Mouse (Mus musculus): Measurements from ENCODE around the gene Slc9a3r1.

Gene Slc9a3r1

DNA sequence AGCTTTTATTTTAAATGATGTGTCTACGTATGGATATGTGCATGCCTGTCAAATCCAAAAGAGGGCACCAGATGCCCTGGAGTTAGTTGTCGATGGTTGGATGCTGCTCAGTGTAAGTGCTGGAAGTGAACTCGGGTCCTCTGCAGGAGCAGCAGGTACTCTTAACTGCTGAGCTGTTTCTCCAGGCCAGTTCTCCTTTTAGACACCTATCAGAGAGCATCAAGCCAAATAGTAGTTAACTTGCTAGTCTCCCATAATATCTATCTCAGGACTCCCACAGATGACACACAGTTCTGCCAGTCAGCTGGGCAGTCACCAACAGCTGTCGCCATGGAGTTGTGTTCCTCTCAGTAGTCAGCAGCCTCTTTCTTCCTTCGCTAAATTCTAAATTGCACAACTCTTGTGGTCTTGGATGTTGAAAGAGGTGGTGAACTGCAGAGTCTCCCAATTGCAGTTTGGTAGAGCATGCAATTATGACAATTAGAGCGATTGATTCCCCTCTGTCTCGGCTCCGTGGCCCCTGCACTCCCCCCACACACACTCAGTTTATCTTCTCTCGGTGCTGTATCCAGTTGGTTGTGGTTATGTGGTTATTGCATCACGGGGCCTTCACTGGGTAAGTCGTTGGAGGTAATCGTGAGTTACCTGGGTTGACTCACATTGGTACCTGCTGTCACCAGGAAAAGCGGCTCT is 25.5 kb downstream of the Slc9a3r1 start:
- DNase-seq (ENCODE audit: low spot score in 2 of 2) = no peak

DNA sequence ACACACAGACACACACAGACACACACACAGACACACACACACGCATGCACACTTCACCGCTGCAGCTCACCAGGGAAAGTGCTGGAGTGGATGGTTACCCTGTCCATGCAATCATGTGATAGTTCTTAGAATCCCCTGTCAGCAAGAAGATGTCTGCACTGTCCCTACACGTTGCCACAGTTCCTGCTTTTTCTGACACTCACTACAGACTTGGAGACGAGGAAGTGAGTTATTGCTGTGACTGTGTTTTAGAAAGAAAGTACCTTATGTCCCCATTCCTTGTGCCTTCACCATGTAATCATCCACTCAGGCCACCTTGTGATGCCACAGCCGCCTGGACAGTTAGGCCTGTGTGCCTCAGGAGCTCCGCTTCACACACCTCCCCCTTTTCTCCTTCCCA is 26.2 kb downstream of the Slc9a3r1 start:
- no peak for DNase-seq (ENCODE audit: low spot score in 2 of 2)

DNA sequence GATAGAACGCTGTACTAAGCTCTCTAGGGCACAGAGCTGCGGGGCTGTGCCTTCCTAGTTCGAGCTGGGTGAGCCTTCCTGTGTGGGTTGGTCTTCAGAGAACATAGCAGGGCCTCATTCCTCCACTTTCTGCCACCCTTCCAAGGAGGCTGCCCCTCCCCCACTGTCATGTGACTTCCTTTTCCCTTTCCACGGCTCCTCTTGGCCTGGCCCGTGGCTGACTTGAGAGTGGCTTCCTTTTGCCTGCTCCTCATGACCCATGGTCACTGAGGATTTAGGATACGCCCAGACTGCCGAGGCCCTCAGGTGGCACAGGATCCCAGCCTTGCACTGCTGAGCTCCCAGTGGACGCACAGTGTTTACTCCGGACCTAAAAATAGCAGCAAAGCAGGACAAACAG is 29.0 kb downstream of the Slc9a3r1 start:
- peak; percentile 63 to 72 for DNase-seq (ENCODE audit: low spot score in 2 of 2)

DNA sequence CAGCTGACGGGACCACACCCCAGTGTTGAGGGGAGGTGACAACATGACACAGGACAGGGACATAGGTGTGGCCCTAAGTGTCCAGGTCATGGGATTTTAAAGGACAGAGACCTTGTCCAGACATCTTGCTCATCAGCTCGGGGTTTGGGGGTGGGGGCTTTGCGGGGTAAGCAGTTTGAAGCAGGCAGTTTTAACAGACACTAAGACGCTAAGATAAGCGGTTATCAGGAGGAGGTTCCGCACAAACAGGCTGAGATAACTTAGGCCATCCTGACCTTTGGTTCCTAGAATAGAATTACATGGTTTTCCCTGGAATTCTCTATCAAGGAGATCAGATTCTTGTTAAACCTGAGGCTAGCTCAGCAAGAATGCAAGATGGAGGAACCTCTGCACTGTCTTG is 31.6 kb downstream of the Slc9a3r1 start:
- DNase-seq (ENCODE audit: low spot score in 2 of 2) = no peak

DNA sequence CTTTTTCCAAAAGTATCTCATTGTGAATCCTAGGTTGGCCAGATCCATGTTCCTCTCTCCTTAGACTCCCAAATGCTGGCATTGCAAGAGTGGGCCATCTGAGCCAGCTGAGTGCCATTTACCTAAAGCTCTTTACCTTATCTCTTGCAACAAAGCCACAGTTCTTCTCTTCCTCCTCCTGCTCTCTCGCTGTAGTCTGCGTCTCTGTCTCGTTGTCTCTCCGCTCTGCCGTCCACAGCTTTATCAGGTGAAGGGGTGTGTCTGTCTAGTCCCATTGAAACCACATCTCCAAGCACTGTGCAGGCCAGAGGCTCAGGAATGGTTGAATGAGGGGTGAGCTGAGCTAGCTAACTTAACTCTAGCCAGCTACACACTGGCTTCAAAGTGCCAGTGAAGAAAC is 32.8 kb downstream of the Slc9a3r1 start:
- no peak for DNase-seq (ENCODE audit: low spot score in 2 of 2)

DNA sequence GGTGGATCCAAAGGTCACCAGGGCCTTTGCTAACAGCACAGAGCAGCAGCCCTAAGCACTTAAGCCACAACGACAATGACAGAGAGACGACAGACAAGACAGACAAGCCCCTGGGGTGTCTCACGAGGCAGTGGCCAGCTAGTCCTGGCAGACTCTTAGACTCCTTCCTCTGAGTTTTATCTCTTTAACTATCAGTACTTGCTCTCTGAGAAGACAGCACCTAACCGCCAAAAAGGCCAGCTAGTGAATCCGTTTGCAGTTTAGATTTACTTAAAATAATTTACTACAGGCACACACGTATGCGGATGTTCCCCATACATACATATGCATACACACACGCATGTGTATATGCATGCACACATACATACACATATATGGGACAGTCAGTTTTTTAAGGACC is 34.4 kb downstream of the Slc9a3r1 start:
- DNase-seq (ENCODE audit: low spot score in 2 of 2) = no peak

DNA sequence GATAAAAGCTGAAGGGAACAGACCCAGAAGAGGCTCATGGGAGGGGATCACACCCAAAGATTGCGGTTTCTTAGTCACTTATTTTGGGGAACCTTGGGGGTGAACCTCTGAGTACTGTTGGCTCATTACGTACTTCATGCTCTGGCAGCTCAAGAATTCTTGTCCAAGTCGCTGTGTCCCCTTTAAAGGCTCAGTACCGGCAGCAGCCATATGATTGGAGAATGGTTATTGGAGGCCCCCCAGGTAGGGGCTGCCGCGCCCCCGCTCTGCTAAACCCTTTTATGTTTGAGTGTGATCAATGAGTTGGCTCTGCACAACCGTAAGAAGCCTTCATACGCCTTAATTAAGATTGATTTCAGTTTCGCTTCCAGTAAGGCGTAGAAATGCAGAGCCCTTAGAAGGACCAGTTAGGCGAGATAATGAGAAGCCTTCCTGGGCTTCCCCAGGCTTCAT is 35.8 kb downstream of the Slc9a3r1 start:
- no peak for DNase-seq (ENCODE audit: low spot score in 2 of 2)

DNA sequence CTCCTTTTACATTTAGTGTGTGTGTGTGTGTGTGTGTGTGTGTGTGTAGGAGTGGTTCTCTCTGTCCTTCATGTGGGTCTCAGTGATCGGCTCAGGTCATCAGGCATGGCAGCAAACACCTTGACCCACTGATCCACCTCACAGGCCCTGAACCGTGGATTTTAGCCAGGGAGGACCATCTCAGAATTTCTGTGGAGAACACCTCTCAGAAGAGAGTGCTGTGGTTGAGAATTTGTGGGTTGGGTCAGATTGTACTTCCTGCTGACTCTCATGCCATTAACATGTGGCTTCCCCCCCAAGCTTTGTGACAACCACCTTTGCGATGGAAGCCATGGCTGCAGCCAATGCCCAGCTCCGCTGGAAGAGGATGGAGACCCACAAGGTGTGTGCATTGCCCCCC is 37.4 kb downstream of the Slc9a3r1 start:
- no peak for DNase-seq (ENCODE audit: low spot score in 2 of 2)

DNA sequence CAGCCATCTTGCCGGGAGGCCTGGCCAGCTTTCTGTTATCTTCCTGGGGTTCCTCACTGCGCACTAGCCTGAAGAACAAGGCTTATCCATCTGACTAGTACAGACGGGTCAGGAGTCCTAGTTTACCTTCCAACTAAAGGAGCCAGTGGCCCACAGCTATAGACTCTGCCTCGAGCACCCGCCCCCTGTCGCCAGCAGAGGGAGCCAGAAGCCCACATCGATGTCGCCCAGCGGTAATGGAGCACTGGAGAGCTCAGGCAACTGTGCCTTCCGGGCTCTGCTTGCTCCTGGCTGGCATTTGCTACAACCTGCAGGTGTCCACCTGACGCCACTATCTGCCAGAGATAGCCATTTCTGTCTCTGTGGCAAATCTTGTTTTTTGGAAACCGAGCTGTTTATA is 39.2 kb downstream of the Slc9a3r1 start:
- DNase-seq (ENCODE audit: low spot score in 2 of 2) = peak; percentile 56 to 71

DNA sequence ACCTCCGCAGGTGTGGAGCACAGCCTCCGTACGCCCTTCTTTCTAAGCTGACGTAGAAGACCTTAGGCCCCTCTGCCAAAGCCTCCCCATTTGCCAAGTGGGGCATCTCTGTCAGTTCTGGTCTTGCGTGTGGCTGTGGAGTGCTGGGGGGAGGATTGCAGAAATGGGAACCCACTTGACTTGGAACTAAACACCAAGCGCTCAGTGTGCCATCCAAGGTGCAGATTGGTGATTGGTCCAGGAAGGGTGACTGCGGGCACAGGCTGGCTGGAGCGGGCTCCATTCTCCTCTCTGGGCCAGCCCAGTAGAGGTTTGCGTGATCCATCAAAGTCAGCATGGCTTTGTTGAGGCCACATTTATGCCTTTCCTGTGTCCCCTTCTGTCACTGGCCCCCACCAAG is 39.6 kb downstream of the Slc9a3r1 start:
- no peak for DNase-seq (ENCODE audit: low spot score in 2 of 2)

DNA sequence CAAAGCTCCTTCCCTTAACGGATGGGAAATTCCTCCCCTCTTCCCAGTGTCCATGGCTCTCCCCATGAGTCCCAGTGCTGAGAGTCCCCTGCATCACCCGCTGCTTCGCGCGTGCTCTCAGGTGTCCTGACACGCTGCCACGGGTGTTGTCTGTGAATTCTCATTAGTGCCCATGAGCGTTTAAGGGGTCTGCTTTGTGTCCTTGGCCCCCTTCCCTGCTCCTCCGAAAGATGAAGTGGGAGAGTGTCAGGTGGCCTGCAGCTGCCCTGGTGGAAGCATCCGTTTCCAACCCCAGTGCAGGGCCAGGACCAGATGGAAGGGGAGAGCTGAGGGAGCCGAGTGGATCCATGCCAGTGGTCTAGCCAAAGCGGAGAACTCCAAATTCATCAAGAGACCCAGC is 45.0 kb downstream of the Slc9a3r1 start:
- no peak for DNase-seq (ENCODE audit: low spot score in 2 of 2)

DNA sequence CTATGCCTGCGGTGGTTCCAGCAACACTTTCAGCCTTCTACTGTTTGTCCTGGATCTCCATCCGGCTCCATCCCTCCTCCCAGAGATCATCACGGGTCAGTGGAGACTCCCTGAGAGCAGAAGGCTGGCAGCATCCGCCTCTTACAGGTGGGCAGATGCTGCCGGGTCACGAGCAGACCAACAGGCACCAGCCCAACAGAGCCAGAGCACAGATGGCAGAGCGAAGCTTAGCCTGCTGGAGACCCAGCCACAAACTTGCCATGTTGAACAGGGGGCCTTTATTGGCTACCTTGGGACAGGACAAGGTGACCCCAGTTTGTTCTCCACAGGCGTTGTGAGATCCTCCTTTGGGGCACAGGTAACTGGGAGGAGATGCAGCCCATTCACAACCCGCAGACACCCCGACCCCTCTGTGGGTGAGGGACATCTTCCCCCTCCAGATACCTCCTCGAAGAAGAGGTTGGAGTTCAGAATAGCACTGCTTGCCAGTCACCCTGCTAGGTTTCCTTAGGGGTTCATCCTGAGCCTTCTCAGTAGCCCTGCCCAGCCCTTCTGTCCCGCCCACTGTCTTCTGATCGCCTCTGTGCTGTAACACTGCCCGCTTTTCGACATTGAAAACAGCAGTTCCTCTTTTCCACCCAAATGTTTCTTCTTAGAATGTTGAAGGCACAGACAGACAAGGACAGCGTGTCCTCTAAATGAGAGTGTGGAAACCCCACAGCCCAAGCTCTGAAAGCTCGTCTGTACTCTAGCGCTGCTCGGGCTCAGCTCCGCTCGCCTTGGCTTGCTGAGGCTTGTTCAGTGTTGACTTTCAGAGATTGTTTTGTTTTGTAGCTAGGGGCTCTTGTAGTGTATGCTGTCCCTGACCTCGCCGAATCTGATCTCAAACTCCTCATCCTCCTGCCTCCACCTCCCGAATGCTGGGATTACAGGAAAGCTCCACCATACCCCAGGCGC is 45.9 kb downstream of the Slc9a3r1 start:
- no peak for DNase-seq (ENCODE audit: low spot score in 2 of 2)

DNA sequence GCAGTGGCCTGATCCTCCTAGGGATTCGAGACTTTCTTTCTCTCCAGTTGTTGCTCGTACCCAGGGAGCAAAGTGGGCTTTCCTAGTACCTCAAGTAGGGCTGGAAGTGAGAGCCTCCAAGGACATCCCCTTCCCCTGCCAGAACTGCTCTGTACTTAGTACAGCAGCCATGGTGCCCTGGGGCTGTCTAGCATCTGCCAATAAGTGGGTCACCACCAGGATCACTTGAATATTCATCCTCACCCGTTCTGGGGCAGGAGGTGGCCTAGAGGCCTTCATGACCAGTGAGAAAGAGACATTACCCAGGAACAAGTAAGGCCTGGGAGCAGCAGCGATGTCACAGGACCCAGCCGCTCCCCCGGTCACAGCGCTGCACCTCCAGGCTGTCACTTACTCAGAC is 46.8 kb downstream of the Slc9a3r1 start:
- DNase-seq (ENCODE audit: low spot score in 2 of 2) = no peak

DNA sequence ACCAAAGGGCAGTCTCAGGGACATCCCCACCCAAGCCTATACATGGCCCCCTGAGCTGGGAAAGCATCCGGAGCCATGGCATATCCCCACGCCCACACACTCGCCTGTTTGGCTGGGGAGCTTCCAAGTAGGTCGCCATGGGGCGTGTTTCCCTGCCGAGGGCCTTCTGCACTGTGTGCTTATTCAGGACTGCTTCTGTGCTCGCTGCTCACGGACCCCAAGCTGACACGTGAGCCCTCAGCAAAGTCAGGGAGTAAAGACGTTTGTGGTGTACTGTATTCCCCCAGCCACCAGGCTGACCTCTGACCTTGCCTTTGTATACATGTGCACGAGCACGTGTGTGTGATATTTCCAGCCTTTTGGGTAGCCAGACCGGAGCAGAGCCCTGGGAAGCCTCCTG is 49.0 kb downstream of the Slc9a3r1 start:
- DNase-seq (ENCODE audit: low spot score in 2 of 2) = no peak

DNA sequence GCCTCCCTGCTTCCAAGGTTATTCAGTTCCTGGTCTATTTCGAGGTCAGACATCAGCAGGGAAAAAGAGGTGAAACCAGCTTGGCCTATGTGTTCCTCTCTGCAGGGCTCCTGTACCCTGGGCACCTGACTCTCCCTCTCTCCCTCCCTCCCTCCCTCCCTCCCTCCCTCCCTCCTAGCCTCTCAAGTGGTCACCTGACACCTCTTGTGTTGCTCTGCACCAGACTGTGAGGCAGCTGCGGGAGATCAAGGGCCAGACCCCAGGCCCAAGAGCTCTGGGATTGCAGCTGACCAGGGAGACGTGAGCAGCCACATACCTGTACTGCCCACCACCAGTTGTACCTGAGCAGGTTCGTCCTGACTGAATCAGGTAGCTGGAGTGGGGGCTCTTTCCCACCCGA is 52.0 kb downstream of the Slc9a3r1 start:
- DNase-seq (ENCODE audit: low spot score in 2 of 2) = no peak

DNA sequence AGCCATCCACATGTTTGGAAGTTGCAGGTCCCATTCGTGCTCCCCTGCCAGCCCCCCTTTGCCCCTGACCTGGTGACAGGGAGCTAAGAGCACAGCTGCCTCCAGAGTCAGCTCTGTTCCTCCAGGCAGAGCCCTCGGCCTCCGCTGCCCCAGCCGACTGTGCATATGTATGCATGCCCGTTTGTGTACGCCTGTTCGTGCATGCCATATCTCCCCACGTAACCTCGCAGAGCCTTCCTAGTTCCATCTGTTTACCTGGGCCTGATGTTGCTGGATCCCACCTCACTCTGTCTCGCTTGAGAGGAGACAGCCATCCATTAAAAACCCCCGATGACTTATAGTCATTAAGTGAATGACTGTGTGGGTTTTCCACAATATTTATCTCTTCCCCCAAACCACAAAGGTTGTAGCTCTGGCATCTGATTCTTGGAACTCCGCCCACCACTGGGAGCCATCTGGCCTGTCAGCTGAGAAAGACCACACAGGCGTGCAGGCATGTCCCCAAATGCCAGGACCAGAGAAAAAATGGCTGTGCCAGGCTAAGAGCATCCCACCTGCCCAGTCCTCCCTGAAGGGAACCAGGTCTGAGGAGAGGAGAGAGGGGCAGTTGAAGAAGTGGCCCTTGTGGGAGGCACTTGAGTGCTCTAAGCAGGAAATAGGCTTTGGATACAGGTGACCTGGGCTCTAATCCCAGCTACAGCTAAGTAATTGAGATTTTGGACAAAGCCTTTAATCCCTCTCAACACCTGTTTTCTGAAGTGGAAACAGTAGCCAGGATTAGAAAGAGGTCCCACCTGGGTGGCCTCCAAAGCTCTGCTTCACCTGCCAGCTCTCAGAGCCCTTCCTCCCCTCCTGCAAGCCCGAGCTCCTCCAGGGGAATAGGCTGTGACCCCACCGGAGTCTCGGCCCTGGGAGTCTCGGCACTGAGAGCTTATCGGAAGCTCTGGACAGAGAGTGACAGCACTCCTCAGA is 54.6 kb downstream of the Slc9a3r1 start:
- no peak for DNase-seq (ENCODE audit: low spot score in 2 of 2)

DNA sequence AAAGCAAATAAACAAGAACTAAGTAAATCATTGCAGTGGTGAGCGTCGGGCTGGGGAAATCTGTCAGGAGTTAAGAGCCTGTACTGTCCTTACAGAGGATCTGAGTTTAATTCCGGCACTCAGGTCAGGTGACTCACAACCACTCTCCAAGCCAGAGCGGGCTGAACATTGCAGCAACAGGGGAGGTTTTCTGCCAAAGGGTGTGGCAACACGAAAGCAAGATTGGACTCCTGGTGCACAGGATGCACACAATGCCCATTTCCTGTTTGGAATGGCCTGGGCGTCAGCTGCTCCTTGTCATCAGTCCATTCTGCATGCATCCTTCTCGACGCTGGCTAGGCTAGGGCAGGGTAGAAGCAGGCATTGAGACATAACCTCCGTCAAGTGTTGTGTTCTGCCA is 56.1 kb downstream of the Slc9a3r1 start:
- DNase-seq (ENCODE audit: low spot score in 2 of 2) = peak; percentile 60 to 63

DNA sequence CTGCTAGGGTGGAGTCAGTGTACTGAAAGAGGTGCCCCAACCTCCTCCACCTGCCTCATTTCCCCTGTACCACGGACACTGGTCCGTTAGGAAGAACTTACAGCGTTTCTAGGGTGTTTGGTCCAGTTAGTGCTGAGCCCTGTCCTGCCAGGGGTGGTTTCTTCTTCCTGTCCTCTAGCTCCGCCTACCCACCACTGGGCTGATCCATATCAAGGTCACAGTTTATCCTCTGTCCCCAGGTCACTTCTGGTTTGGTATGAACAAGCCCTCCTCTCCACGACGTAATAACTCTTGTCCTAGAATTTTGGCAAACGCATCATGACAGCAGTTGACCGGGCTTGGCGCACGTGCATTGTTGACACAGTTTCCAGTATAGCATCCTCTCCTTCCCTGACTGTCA is 56.5 kb downstream of the Slc9a3r1 start:
- DNase-seq (ENCODE audit: low spot score in 2 of 2) = no peak

DNA sequence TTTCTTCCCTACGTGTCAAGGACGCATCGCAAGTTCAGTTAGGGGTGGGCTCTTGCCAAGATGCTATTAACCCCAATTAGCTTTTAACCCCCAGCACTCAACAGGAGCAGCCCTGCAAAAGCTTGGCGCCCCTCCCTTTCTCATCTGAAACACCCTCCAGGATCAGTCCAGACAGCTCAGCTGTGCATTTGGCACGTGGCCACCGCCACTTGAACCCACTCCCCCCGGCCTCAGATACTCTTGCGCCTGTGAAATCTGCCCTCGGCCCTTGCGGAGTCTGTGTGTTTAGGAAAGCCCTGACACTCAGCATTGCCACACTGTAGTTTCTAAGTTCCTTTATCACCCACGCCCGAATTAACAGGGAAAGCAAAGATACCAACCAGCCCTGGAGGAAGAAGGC is 58.9 kb downstream of the Slc9a3r1 start:
- no peak for DNase-seq (ENCODE audit: low spot score in 2 of 2)

DNA sequence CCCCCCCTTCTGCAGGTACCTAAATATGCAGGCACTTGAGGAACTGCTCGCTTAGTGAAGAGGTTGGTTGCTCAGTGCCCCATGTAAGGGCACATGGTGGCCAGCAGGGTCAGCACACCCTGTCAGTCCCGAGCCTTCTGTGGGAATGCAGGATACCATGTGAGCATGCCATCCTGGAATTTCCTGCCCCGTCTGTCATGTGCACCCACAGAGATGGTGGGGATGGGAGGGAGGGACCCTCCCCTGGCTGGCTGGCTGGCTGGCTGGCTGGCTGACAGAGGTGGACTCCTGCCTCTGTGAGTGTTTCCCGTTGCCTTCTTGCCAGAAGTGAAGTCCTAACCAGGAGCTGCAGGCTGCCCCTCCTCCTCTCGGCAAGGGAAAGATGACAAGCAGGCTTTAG is 59.4 kb downstream of the Slc9a3r1 start:
- no peak for DNase-seq (ENCODE audit: low spot score in 2 of 2)

DNA sequence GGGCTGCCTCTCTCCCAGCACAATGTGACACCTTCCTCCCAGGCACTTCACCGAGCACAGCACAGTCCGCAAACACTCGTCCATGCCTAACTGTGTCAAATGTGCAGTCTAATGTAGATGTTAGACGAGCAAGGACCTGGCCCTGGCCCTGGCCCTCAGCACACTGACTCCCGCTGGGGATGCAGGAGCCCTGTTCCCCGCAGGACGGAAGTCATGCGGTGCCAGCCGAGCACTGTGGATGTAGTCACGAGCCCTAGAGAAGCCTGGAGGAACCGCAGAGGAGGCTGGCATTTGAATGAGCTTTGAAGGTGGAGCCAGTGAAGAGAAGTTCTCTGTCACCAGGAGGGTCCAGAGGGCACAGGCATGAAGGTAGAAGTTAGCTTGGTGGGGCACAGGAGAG is 60.3 kb downstream of the Slc9a3r1 start:
- DNase-seq (ENCODE audit: low spot score in 2 of 2) = no peak

DNA sequence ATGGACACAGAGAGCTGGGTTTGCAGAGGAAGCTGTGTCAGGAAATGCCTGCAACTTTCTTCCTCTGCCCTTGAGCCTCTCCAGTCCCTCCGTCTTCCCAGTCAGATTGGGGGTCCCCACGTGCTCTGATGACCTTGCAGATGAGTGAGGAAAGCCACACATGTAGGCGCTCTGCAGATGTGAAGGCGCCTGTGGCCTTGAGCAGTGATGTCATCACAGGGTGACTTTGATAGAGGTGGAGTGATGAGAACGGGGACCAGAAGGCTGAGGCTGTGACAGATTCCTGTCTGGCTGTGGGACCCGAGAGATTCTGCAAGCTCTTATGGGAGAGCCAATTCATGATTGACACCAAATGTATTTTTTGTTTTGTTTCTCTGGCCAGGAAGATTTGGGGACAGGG is 60.7 kb downstream of the Slc9a3r1 start:
- DNase-seq (ENCODE audit: low spot score in 2 of 2) = no peak

Data from heart, adult 9 months (tissue).